In genomic region chr4:52043404-52043803, GRCm38 (mm10) we compare ENCODE assay signal across 28 mouse cellular contexts.
DNase-seq lines count a peak whose midpoint lies in the region; ATAC-seq and TF ChIP-seq lines count a peak whose summit lies in the region.
"Had no signal": no experiment of that assay in that cellular context is flagged by ENCODE, and none has a peak within 500 bp of the region (broad histone marks: within the 10 kb centered on the region; RNA-seq: fewer than 3 reads in every experiment).

No protein-coding gene starts in this region.

- ATAC-seq in heart, embryonic 11.5 days (replicated peaks; ENCODE audit: insufficient number of reproducible peaks, low FRiP score, low TSS enrichment): peak; percentile 80
- peak; percentile 77 for ATAC-seq in heart, embryonic 16.5 days (replicated peaks; ENCODE audit: extremely low read depth, insufficient read depth, low FRiP score)
- ATAC-seq in midbrain, embryonic 13.5 days: no peak
- ATAC-seq: CD4-positive, CD25-positive, alpha-beta regulatory T cell, adult 4 months; inflammation-experienced regulatory T-cells, adult 6 months; midbrain, embryonic 16.5 days had no signal

- no peak overlapping the region for H3K4me2 ChIP-seq in heart, embryonic 11.5 days
- no peak overlapping the region for H3K4me2 ChIP-seq in heart, embryonic 16.5 days (ENCODE audit: low read depth, low read length)
- H3K4me2 ChIP-seq in midbrain, embryonic 13.5 days (replicated peaks): no peak overlapping the region
- H3K4me2 ChIP-seq: embryonic facial prominence, embryonic 15.5 days; forebrain, embryonic 12.5 days; hindbrain, embryonic 15.5 days; kidney, embryonic 15.5 days; neural tube, embryonic 13.5 days had no signal

- H3K36me3 ChIP-seq in heart, adult 2 months (ENCODE audit: control insufficient read depth, insufficient read depth, low read length): no peaks in the 10 kb centered on the region
- H3K36me3 ChIP-seq in heart, embryonic 11.5 days (ENCODE audit: control insufficient read depth, insufficient read depth, low read length): no peaks in the 10 kb centered on the region
- no peaks in the 10 kb centered on the region for H3K36me3 ChIP-seq in heart, embryonic 16.5 days (ENCODE audit: control insufficient read depth, insufficient read depth)
- H3K36me3 ChIP-seq in midbrain, embryonic 13.5 days: no peaks in the 10 kb centered on the region
- H3K36me3 ChIP-seq: embryonic facial prominence, embryonic 10.5 days; embryonic facial prominence, embryonic 15.5 days; forebrain, embryonic 12.5 days; hindbrain, embryonic 15.5 days; kidney, embryonic 15.5 days; midbrain, embryonic 10.5 days; neural tube, embryonic 13.5 days had no signal

- H3K9ac ChIP-seq in heart, adult 2 months (ENCODE audit: low read depth, low read length): no peak overlapping the region
- no peak overlapping the region for H3K9ac ChIP-seq in heart, embryonic 11.5 days (ENCODE audit: low read depth, low read length)
- no peak overlapping the region for H3K9ac ChIP-seq in heart, embryonic 16.5 days (ENCODE audit: low read length)
- no peak overlapping the region for H3K9ac ChIP-seq in midbrain, embryonic 13.5 days (replicated peaks)
- H3K9ac ChIP-seq: embryonic facial prominence, embryonic 15.5 days; forebrain, embryonic 12.5 days; hindbrain, embryonic 15.5 days; kidney, embryonic 15.5 days; liver, embryonic 14.5 days; neural tube, embryonic 13.5 days had no signal

- no peak for TF ChIP-seq EP300 in heart, adult 2 months (IDR thresholded peaks at IDR 0.05; ENCODE audit: insufficient read depth, low read depth, low read length)

- H3K79me2 ChIP-seq in heart, adult 2 months (replicated peaks; ENCODE audit: control insufficient read depth, insufficient read depth, low read length): no peaks in the 10 kb centered on the region

- no peaks in the 10 kb centered on the region for H3K27me3 ChIP-seq in heart, adult 2 months (ENCODE audit: control insufficient read depth, insufficient read depth, low read length)
- no peaks in the 10 kb centered on the region for H3K27me3 ChIP-seq in heart, embryonic 11.5 days (ENCODE audit: control insufficient read depth, insufficient read depth, low read length)
- no peaks in the 10 kb centered on the region for H3K27me3 ChIP-seq in heart, embryonic 16.5 days (ENCODE audit: control insufficient read depth, insufficient read depth, low read length)
- no peaks in the 10 kb centered on the region for H3K27me3 ChIP-seq in midbrain, embryonic 13.5 days
- H3K27me3 ChIP-seq: embryonic facial prominence, embryonic 15.5 days; forebrain, embryonic 12.5 days; hindbrain, embryonic 15.5 days; kidney, embryonic 15.5 days; neural tube, embryonic 13.5 days had no signal

- no peaks in the 10 kb centered on the region for H3K4me1 ChIP-seq in heart, adult 2 months (ENCODE audit: control insufficient read depth, insufficient read depth, low read length)
- no peaks in the 10 kb centered on the region for H3K4me1 ChIP-seq in heart, embryonic 11.5 days (ENCODE audit: control insufficient read depth, insufficient read depth, low read length)
- H3K4me1 ChIP-seq in heart, embryonic 16.5 days (ENCODE audit: control insufficient read depth, insufficient read depth, low read length): no peaks in the 10 kb centered on the region
- no peaks in the 10 kb centered on the region for H3K4me1 ChIP-seq in midbrain, embryonic 13.5 days (replicated peaks)
- H3K4me1 ChIP-seq: embryonic facial prominence, embryonic 10.5 days; embryonic facial prominence, embryonic 15.5 days; forebrain, embryonic 12.5 days; hindbrain, embryonic 15.5 days; kidney, embryonic 15.5 days; midbrain, embryonic 10.5 days; neural tube, embryonic 13.5 days had no signal

- no peak overlapping the region for H3K4me3 ChIP-seq in heart, adult 2 months
- H3K4me3 ChIP-seq in heart, embryonic 11.5 days (ENCODE audit: low read depth, low read length): no peak overlapping the region
- H3K4me3 ChIP-seq in heart, embryonic 16.5 days (ENCODE audit: low read length): no peak overlapping the region
- H3K4me3 ChIP-seq in midbrain, embryonic 13.5 days (replicated peaks): no peak overlapping the region
- H3K4me3 ChIP-seq: embryonic facial prominence, embryonic 10.5 days; embryonic facial prominence, embryonic 15.5 days; forebrain, embryonic 12.5 days; hindbrain, embryonic 15.5 days; kidney, embryonic 15.5 days; midbrain, embryonic 10.5 days; myocyte; neural tube, embryonic 13.5 days had no signal

- no peak for TF ChIP-seq POLR2A in heart, adult 2 months (IDR thresholded peaks at IDR 0.05; ENCODE audit: insufficient read depth, low read depth, low read length)

- H3K9me3 ChIP-seq in heart, embryonic 11.5 days (replicated peaks; ENCODE audit: control insufficient read depth, low read length): 0 out of 2 replicates have a peak, but pooled peaks cover 3% of the 10 kb centered on the region
- H3K9me3 ChIP-seq in heart, embryonic 16.5 days (replicated peaks; ENCODE audit: control insufficient read depth, low read length): no peaks in the 10 kb centered on the region
- H3K9me3 ChIP-seq in midbrain, embryonic 13.5 days: no peaks in the 10 kb centered on the region
- H3K9me3 ChIP-seq: embryonic facial prominence, embryonic 10.5 days; embryonic facial prominence, embryonic 15.5 days; forebrain, embryonic 12.5 days; hindbrain, embryonic 15.5 days; midbrain, embryonic 10.5 days; neural tube, embryonic 13.5 days had no signal

- intact Hi-C loops in heart, adult 2 months (cut with DNase I): no loop called here
- intact Hi-C loops in gastrocnemius, postnatal 14 days (cut with DNase I; ENCODE audit: low total_unique reads): no loop called here

- DNase-seq in heart, adult 2 months: peak; percentile 17 to 40
- no peak for DNase-seq in adrenal gland, adult 2 months
- DNase-seq in gastrocnemius, postnatal 14 days: no peak
- DNase-seq in spleen, postnatal 10 days (ENCODE audit: low spot score in 2 of 2): no peak
- DNase-seq: cerebellum, adult 2 months; cerebellum, postnatal 25 days; gastrocnemius, postnatal 36 days; kidney, adult 11 months; kidney, postnatal 25 days; liver; lung, adult 2 months; lung, postnatal 10 days; thymus, postnatal 4 days had no signal

- no peak overlapping the region; the same call in 1 of the 2 replicates for H3K27ac ChIP-seq in heart, adult 2 months
- H3K27ac ChIP-seq in heart, embryonic 11.5 days (ENCODE audit: low read depth, low read length): peak overlapping the region; percentile 59; the same call in 1 of the 2 replicates
- H3K27ac ChIP-seq in heart, embryonic 16.5 days (ENCODE audit: low read length): peak overlapping the region; percentile 71
- H3K27ac ChIP-seq in midbrain, embryonic 13.5 days: no peak overlapping the region
- H3K27ac ChIP-seq: embryonic facial prominence, embryonic 10.5 days; embryonic facial prominence, embryonic 15.5 days; forebrain, embryonic 12.5 days; hindbrain, embryonic 15.5 days; kidney, embryonic 15.5 days; liver, embryonic 14.5 days; midbrain, embryonic 10.5 days; neural tube, embryonic 13.5 days had no signal

- TF ChIP-seq CTCF in heart, adult 2 months (IDR thresholded peaks at IDR 0.05): no peak

- WGBS in heart, adult 2 months: 38% methylated on average over 1 of the region's 1 CpGs
- WGBS in heart, embryonic 11.5 days (ENCODE audit: insufficient replicate concordance): 33% methylated on average over 1 of the region's 1 CpGs
- WGBS in heart, embryonic 16.5 days: 44% methylated on average over 1 of the region's 1 CpGs
- 86% methylated on average over 1 of the region's 1 CpGs for WGBS in midbrain, embryonic 13.5 days

Comparison
In these comparisons a context has a peak if more than half of its experiments do, and no peak if none do; other contexts are left out.
1. H3K27ac ChIP-seq: peak in heart, embryonic 11.5 days (single experiment) and heart, embryonic 16.5 days (single experiment); none in heart, adult 2 months (single experiment) and midbrain, embryonic 13.5 days (single experiment).
2. DNase-seq: peak in heart, adult 2 months (2 of 2); none in adrenal gland, adult 2 months (single experiment), gastrocnemius, postnatal 14 days (single experiment) and spleen, postnatal 10 days (0 of 2).